Mouse (Mus musculus) testis, adult 2 months (tissue): Measurements from ENCODE around the gene Mgea5. TPM values are rescaled to one million over a fixed set of nuclear protein-coding genes. Genes with fewer than 3 reads are reported as not detected.
"Not testable (repeated sequence)": the region's sequence is repeated elsewhere in the genome, so short reads cannot be mapped to it uniquely, and the experiment has no call there.

Experiments
- H3K27ac ChIP-seq: fragments of 200-500 bp; 2 replicates; pipeline ENCODE4 v1.5.1; 2012; ENCODE audit warnings: low read depth, low read length; ENCODE audit not compliant: control insufficient read depth, insufficient read depth
- H3K27me3 ChIP-seq: fragments of 200-500 bp; 2 replicates; pipeline ENCODE4 v1.6.1; 2012; ENCODE audit warnings: mild to moderate bottlenecking, low read length, moderate library complexity; ENCODE audit not compliant: control insufficient read depth, insufficient read depth
- H3K36me3 ChIP-seq: fragments of 200-500 bp; 2 replicates; pipeline ENCODE4 v1.6.1; 2012; ENCODE audit warnings: mild to moderate bottlenecking, low read length; ENCODE audit not compliant: control insufficient read depth, insufficient read depth
- H3K4me1 ChIP-seq: fragments of 200-500 bp; 2 replicates; pipeline ENCODE4 v1.6.1; 2012; ENCODE audit warnings: low read length; ENCODE audit not compliant: control insufficient read depth, insufficient read depth
- H3K4me3 ChIP-seq: fragments of 200-500 bp; 2 replicates; pipeline ENCODE4 v1.5.1; 2012; ENCODE audit warnings: low read depth, mild to moderate bottlenecking, low read length, moderate library complexity, mixed read lengths; ENCODE audit not compliant: control insufficient read depth
- CTCF ChIP-seq: fragments of 200-500 bp; IDR thresholded peaks from 2 replicates; pipeline ENCODE4 v1.5.1; 2012; ENCODE audit warnings: low read depth, mild to moderate bottlenecking, inconsistent platforms, low read length, moderate library complexity; ENCODE audit not compliant: control insufficient read depth, insufficient read depth, insufficient replicate concordance
- POLR2A ChIP-seq: fragments of 200-500 bp; IDR thresholded peaks from 2 replicates; pipeline ENCODE4 v1.6.1; 2012; ENCODE audit warnings: low read depth, mild to moderate bottlenecking, inconsistent platforms, low read length, moderate library complexity; ENCODE audit not compliant: control insufficient read depth
- polyA plus RNA-seq: library from polyadenylated mRNA; depleted of rRNA; stranded (reverse); fragments of >200 nt; gene quantifications from 2 replicates; pipeline ENCODE4 v1.2.3, GENCODE M21; 2012

Mgea5 gene
- polyA plus RNA-seq, 1 experiment = 56.7 TPM

DNA sequence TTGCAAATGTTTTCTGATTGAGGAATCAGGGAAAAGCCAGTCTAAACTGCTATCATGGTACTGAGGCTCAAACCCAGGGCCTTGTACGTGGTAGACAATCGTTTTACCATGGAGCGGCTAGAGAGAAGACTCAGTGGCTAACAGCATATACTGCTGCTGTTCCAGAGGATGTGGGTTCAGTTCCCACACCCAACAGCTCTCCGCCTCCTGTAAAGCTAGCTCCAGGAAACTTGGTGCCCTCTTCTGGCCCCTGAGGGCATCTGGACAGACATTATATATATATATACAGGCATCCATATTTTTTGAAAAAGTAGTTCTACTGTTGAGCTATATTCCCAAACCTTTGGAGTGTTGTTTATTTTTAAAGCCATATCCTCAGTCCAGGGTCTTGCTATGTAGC, 24.1 kb upstream of the Mgea5 start:
- H3K4me1 ChIP-seq = peaks cover 9% of the 10 kb centered on the region
- no peak overlapping the region for H3K4me3 ChIP-seq
- H3K27ac ChIP-seq = no peak overlapping the region
- no peaks in the 10 kb centered on the region for H3K36me3 ChIP-seq
- H3K27me3 ChIP-seq = no peaks in the 10 kb centered on the region
- no peak for TF ChIP-seq CTCF
- TF ChIP-seq POLR2A = no peak

DNA sequence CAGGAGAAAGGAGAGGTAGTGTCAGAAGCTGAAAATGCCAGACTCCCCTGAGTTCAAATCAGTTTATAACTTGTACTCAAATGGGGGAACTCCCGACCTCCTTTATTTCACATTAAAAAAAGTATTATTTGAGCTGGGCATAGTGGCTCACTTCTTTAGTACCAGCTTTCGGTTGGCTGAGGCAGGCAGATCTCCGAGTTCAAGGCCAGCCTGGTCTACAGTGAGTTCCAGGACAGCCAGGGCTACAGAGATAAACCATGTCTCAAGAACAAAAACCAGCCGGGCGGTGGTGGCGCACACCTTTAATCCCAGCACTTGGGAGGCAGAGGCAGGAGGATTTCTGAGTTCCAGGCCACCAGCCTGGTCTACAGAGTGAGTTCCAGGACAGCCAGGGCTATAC, 22.2 kb upstream of the Mgea5 start:
- not testable (repeated sequence) for H3K27ac ChIP-seq, H3K4me3 ChIP-seq, H3K4me1 ChIP-seq, H3K36me3 ChIP-seq, H3K27me3 ChIP-seq

DNA sequence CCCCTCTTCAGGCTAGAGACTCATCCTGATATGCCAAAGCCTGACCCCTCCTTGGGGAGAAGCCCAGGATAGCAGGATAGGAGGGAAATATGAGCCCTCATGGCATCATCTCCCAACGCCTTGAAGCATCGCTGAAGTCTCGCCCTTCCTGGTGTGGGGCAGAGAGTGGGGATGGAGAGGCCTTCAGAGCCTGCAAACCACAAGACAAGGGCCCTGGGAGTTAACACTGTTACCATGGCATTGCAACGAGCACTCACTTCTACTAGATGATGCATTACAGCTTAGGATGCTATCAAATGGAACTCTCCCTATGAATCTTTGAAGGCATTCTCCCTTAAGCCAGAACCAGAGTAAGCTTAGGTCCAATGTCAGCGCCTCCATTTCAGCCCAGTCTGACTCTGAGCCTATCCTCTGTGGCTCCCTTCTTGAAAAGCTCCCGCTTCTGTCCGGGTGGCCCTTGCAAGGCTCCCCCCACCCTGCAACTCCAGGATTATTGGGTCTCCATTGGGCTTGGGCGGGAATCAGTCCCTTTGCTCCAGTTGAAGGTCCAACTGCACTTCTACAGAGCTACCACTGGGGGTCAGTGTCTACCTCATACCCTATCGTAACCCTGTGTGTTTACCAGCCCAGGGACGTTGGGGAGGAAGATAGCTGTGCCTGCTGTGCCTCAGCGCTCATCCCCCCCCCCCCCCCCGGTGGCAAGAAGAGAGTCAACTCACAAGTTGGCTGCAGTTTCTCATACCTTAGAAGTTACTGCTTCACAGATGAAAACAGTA, 21.1 kb upstream of the Mgea5 start:
- Histone ChIP-seq H3K4me3 (no peak overlapping the region), H3K36me3 (no peaks in the 10 kb centered on the region), H3K4me1 (peaks cover 7% of the 10 kb centered on the region; the same call in 1 of the 2 replicates), H3K27ac (no peak overlapping the region), H3K27me3 (no peaks in the 10 kb centered on the region)
- TF ChIP-seq POLR2A (no peak), CTCF (peak; percentile 83)

DNA sequence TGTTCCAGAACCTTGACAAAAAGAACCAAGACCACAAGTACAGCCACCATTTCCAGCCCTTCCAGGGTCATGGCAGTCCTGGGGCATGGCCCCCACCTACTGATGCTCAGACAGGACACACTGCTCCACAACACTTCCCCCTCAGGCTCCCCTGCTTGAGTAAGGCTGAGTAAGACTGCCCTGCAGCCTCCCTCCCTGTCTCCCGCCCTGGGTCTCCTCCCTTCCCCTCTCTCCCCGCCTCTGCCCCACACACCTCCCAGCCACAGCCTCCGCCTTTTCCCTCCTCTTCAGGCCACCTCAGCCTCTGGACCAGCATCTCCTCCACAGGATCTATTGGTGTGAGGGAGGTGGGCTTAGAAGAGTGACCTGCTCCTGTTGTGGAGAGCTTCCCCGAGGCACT, 19.8 kb upstream of the Mgea5 start:
- Histone ChIP-seq H3K4me3 (no peak overlapping the region), H3K27ac (no peak overlapping the region), H3K27me3 (no peaks in the 10 kb centered on the region), H3K4me1 (peaks cover 7% of the 10 kb centered on the region; the same call in 1 of the 2 replicates), H3K36me3 (no peaks in the 10 kb centered on the region)
- TF ChIP-seq POLR2A (no peak), CTCF (no peak)

DNA sequence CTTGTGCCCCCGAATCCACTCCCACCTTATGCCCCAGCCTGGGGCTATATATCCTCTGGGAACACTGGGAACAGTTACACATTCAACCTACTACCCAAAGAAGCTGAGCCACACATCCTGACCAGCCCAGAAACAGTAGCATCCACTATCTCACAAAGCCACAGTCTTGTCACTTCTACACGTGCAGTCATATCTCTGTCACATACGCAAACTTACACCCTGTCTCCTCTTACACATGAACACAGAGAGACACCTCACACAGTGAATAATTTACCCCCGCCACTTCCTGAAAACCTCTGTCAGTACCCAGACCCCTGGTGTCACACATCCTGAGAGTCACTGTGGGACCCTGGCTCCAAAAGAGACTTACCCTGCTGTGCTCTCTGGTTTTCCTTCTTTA, 19.1 kb upstream of the Mgea5 start:
- Histone ChIP-seq H3K36me3 (no peaks in the 10 kb centered on the region), H3K4me1 (peaks cover 7% of the 10 kb centered on the region; the same call in 1 of the 2 replicates), H3K27ac (no peak overlapping the region), H3K4me3 (no peak overlapping the region), H3K27me3 (no peaks in the 10 kb centered on the region)
- TF ChIP-seq CTCF = no peak
- TF ChIP-seq POLR2A = no peak

DNA sequence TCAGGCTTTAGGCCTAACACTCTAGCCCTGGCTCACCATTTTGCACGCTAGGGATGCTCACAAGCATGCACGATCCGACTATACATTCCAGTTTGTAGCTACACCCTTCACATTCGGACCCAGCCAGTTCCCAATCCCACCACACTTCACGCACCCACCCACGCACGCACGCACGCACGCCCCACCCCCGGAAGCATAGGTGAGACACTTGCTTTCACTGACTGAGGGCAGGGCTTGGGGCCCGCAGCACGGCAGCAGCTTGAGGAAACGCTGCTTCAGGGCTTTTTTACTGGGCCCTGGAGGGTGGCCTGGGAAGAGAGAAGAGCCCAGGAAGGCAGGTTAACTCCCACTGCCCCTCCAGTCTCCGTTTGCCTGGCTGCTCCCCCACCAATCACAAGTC, 13.2 kb upstream of the Mgea5 start:
- no peak for TF ChIP-seq POLR2A
- TF ChIP-seq CTCF = no peak
- Histone ChIP-seq H3K27ac (no peak overlapping the region), H3K27me3 (no peaks in the 10 kb centered on the region), H3K36me3 (no peaks in the 10 kb centered on the region), H3K4me3 (no peak overlapping the region), H3K4me1 (peaks cover 16% of the 10 kb centered on the region)

DNA sequence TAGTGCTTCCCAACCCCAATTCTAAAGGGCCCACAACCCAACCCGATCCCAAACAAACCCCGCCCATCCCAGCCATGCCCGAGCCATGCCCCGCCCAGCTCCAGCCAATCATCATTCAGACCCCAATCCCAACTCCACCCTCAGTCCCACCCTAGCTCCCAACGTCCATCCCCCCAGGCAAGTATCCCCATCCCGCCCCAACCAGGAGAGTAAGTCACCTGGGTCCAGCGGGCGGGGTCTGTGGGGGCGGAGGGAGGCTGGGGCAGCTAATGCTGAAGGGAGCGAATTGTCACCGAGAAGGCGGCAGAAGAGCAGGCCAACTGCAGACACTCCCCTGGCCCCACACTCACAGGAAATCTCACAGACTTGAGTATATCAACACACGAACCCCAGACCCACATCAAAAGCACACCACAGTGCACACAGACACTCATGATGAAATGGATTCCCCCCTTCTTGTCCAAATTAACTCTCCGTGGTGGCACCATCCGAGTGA, 12.5 kb upstream of the Mgea5 start:
- 0 out of 2 replicates have a peak overlapping the region, but pooled peaks have one; percentile 25 for H3K4me3 ChIP-seq
- peaks cover 16% of the 10 kb centered on the region for H3K4me1 ChIP-seq
- no peaks in the 10 kb centered on the region for H3K27me3 ChIP-seq
- no peaks in the 10 kb centered on the region for H3K36me3 ChIP-seq
- no peak overlapping the region for H3K27ac ChIP-seq
- TF ChIP-seq POLR2A = no peak
- no peak for TF ChIP-seq CTCF

DNA sequence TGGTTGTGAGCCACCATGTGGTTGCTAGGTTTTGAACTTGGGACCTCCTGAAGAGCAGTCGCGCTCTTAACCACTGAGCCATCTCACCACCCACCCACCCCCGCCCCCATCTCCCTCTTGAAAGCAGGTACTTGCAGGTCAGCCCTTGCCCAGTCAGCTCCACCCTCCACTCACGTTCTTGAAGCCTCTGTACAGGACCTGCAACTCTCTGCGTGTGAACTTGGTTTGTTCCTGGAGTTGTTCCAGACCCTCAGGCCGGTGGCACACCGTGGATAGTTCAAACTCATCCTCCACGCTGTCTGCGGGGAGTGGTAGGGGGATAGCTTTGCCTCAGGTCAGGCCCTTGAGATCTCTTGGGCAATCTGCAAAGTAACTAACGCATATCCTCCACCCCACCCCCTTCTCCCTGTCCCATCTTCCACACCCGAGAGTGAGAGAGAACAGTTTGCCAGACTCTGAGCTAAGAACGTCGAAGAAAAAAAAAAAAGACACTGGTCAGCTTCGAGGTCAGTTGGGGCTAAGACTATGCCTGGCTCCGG, 11.8 kb upstream of the Mgea5 start:
- Histone ChIP-seq H3K4me1 (peaks cover 16% of the 10 kb centered on the region), H3K27me3 (no peaks in the 10 kb centered on the region), H3K4me3 (0 out of 2 replicates have a peak overlapping the region, but pooled peaks have one; percentile 25), H3K27ac (peak overlapping the region; percentile 2; the same call in 1 of the 2 replicates), H3K36me3 (no peaks in the 10 kb centered on the region)
- TF ChIP-seq CTCF (no peak), POLR2A (no peak)
